Mouse (Mus musculus) cerebellum, adult 11 months (tissue): ENCODE data around the gene Polr2c.
A peak's percentile ranks its signal among the peaks of the same experiment; 100 is the strongest.
"Not testable (repeated sequence)": the region's sequence is repeated elsewhere in the genome, so short reads cannot be mapped to it uniquely, and the experiment has no call there.

ENCODE experiments used
- DNase-seq: peaks from one replicate; pipeline ENCODE4 v3.0.0; 2022

The Polr2c gene

DNA sequence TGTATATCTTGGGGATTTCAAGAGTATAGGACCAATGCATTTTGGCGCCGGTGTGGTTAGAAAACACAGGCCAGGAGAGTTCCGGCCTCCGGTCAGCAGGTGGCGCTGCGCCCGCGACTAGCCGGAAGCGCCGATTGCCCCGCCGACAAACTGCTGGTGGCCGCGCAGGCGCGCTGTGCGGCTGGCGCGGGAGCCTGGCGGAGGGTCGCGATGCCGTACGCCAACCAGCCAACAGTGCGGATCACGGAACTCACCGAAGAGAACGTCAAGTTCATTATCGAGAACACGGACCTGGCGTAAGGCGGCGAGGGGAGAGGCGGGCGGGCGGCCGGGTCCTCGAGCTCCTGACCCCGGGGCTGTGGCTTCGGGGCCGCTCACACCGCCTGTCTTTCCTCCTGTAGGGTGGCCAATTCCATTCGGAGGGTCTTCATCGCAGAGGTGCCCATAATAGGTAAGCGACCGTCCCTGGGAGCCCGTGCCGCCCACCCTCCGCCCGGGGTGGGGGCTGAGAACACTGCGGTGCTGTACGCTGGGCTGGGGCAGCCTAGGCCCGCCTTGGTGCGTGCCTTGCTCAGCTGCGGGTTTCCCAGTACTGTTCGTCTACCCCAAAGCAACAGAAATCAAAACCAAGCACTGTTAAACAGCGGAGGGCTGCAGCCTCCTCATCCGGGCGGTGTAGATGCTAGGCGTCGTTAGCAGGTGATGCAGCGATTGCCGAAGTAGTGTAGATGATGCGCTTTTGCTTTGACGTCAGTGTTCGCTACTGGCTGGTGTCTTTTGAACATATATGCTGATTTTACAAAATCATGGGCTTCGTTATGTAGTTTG is at the start of gene Polr2c:
Polr2c (plus strand) TSS at position 105 of the 828 bp plus-strand sequence.
- DNase-seq, result peak; percentile 92

DNA sequence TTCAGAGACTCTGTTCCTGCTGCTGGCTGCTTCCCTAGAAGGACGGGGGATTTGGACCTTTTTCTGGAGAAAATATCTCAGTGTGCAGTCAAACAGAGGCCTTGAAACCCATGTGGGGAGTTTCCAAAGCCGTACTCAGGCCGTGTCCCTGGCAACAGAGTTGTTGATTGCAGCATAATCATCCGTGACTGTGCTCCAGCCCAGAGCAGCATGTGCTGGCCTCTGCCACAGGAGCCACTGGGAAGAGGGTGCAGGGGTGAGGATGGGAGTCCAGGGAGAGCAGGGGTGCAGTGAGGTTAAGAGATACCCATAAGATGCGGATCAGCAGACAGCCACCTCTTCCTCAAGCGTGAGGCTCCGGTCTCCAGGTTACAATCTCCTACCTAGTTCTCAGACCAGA is 49.7 kb upstream of the Polr2c start:
- no peak for DNase-seq

DNA sequence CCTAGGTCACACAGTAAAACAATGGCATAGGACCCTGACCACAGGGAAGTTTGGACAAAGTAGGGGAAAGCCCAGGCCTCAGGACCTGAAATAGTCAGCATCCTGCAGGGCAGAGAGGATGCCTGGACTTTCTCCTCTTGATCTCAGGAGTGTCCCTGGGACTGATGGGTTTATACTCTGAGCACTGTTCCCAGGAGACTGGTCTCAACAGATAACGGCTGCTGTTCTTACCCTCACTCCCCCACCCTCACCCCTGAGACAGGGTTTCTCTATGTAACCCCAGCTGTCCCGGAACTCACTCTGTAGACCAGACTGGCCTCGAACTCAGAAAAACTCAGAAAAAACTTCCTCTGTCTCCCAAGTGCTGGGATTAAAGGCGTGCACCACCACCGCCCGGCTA is 48.9 kb upstream of the Polr2c start:
- no peak for DNase-seq

DNA sequence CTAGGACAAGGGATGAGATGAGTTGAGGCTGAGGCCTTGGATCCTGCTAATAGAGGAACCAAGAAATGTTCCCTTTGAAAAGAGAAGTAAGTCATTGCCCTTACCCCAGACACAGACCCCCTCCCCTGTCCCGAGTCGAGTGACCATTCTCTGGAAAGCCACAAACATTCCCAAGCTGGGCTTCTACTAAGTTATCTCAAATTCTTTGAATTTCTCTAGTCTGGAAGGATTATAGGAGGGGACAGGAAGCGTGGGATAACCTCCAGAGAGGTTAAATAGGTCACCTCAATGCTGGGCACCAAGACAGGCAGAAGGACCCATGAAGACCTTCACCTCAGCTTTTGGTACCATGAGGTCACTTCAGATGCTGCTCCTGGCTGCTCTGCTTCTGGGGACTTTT is 47.1 kb upstream of the Polr2c start, which contains the start of gene Ccl17:
Ccl17 (plus strand) TSS at position 301 of the 400 bp plus-strand sequence.
- DNase-seq, result no peak

DNA sequence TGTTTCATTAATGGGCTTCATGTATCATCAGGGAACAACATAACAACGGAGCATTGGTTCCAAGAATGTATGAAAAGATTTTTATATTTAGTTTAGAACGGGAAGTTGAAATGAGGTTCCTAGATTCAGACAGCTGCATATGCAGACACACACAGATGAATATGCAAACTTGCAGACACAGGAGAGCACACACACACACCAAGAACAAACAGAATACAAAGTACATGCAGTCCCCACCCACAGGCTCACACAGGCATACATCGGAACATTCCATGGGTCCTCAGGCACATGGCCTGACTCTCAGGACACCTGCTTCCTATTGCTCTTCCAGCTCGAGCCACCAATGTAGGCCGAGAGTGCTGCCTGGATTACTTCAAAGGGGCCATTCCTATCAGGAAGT is 46.4 kb upstream of the Polr2c start:
- no peak for DNase-seq

DNA sequence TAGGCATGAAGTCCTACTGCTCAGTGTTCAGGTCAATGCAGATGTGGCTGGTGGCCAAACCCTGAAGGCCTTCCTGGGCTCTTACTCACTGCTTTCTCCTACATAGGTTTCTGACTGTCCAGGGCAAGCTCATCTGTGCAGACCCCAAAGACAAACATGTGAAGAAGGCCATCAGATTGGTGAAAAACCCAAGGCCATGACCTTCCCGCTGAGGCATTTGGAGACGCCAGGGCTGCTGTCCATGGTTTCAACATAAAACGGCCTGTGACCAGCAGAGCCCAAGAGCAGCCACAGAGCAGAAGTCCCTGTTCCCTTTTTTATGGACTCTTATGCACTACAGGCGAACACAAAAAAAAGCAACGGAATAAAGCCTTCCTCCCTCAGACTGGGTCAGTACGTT is 45.6 kb upstream of the Polr2c start:
- no peak for DNase-seq

DNA sequence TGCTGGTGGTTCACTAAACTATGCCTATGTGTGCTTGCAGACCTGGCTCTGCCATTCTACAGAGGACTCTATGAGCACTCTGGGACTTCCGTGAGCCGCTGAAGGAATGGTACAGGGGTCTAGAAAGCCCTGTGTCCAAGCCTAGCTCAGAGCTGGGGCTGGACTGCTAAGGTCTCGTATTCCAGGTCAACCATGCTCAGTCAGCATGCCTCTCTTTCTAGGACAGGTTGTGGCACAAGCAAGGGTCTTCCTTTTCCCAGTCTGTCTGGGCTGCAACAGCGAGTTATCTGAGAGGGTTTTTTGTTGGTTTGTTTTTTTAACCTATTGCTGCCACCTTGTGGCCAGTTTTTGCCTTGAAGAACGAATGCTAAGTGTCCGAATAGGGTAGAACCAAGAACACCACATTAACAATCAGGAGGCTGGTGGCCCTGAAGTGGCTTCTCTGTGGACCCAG is 44.6 kb upstream of the Polr2c start:
- peak; percentile 85 for DNase-seq

DNA sequence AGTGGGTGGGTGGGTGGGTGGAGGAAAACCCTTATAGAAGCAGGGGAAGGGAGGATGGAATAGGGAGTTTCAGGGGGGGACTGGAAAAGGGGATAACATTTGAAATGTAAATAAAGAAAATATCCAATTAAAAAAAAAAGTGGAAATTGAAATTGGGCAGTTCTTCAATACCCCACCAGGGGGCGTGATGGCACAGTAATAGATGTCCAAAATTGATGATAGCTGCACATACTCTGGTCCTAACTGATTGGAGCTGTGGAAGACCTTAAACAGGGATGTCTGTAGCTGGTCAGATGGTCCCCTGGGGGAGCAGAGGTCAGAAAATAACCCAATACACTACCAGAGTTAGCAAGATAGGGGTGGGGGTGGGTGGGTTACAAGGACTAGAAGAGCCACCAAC is 42.7 kb upstream of the Polr2c start:
- no peak for DNase-seq

DNA sequence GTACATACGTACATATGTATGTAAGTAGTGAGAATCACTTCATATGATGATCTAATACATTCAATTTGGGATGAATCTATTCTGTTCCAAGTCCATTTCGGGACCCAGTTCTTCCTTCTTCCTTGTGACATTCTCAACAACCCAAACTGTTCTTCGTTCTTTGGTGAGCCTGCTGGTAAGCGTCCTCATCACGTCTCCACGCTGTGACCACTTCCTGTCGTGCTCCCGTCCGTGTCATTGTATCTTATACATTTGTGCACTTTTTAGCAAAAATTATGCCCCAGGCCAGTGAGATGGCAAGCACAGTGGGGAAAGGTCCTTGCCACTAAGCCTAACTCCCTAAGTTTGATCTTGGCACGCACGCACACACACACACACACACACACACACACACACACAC is 39.3 kb upstream of the Polr2c start:
- no peak for DNase-seq

DNA sequence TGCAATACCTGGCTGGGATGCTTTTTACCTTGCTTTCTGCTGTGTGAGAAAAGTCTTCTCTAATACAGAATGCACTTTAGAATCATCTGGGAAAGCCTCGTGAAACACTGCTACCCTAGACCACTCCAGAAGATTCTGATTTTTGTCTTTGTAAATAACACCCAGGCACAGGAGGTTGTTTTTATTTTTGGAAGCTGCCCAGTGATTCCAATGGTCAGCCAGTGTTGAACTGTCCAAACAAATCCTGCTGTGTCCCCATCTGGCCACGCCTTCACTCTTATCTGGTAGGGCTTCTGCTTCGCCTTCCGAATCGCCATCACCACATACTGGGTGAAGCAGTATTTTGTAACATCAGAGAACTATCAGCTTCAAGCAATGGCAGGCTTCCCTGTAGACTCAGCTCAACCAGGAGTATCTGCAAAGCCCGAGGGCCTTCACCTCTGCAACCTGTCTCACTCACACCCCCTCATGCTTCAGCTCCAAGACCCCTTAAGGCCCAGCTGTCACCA is 37.5 kb upstream of the Polr2c start:
- no peak for DNase-seq

DNA sequence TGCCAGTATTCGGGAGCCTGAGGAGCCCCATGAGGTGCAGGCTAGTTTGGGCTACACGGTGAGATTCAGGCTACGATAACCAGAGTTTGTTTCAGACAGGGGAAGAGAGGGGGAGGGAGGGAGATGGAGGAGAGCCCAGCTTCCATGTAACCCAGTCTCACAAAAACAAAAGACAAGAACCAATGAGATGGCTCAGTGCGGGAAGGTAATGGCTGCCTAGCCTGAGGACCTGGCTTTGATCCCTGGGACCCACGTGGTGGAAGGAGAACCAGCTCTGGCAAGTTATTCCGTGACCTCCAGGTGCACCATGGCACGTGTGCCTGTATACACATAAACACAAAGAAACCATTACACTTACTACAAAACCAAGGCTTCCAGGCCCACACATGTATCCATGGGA is 36.7 kb upstream of the Polr2c start:
- no peak for DNase-seq

DNA sequence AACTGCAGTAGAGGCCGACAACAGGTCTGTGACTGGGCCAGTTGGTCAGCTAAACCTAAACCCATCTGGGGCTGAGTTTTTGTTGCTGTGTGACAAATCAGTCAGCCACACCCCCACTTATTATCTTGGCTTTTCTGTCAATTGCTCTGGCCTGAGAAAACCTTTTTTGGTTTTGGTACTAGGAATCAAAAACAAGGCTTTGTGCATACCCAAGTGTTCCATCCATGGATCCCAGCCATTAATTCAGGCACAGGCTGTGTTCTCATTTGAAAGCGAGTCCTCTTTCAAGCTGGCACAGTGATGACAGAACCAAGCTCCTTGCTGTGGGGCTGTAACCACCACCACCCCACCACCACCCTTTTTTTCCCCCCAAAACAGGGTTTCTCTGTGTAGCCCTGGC is 35.9 kb upstream of the Polr2c start:
- no peak for DNase-seq

DNA sequence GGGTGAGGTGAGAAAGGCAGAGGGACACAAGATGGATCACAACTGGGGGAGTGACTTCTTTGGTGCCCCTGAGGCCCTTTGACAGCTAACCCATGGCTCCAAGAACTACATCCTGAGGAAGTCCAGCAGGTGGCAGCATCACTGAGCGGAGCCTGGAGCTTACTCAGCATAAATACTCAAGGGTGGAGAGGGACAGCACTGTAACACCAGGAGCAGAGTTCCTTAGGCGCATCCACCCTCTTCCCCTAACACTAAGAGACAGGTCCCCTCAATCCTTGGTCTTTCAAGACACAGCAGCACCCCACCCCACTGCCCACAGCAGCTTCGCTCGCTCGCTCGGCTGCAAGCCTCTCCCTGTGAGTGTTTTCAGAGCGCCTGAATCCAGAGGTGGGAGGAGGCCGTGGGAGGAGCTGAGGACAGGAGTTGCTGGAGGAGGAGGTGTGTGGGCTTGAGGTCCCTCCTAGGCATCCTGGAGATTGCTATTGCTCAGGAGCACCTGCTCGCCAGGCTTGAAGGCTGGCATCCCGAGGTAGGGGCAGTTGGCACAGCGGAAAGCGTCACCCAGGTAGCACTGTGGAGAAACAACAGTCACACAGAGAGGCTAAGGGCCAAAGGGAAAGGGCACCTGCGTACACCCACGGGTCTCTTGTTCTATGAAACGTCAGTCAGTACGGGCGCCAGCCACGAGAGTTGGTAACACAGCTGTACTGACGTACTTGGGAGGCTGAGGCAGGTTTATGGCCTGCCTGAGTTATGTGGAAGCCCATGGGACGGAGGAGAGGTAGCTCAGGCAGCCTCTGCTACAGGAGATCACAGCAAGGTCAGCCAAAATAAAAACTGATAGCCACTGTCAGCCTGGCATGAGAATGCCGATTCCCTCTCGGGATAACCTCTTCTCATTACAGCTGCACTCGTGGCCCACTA is 34.4 kb upstream of the Polr2c start:
- no peak for DNase-seq

DNA sequence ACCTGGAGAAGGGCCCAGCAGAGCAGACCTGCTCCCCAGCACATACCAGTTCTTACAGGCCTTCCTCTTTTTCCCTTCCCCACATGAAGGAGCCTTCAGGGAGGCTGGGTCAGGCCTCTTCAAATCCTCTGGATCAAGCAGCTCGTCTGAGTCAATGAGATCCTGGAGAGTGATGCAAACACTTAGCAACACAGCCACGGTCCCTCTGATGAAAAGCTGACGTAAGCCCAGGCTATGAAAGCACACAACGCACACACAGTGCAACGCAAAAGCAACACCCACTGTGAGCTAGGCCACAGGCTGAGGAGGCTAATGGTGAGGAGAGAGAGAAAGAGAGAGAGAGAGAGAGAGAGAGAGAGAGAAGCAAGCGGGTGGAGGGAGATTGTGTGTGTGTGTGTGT is 32.1 kb upstream of the Polr2c start:
- no peak for DNase-seq

DNA sequence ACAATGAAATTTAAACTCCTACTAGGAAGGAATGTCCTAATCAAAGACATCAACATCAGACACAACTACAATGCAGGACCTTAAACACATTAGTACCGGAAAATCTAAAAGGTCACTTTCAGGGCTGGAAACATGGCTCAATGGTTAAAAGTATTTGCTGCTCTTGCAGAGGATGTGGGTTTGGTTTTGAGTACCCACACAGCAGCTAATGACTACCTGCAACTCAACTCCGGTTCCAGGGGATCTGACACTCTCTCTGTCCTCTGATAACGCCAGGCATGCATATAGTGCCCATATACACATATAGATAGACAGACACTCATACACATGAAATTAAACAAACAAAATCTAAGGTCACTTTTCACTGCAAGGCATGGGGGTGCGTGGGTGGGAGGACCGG is 31.0 kb upstream of the Polr2c start:
- DNase-seq, result no peak

DNA sequence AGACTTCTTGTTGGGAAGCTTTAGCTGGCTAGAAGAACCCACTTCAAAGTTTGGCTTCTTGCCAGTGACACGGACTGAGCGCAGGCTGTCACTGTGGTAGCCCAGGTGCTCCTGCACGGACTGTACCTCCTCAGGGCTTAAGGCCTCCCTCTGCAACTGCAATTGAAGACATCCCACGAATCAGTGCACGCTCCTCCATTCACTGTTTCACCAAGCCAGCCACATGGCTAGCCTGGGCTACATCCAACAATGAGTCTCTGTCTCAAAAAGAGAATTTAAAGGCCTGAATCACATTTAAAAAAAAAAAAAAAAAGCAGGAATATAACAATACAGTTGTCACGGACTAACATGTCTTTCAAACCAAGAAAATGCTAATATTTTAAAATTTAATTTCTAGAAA is 29.0 kb upstream of the Polr2c start:
- no peak for DNase-seq

DNA sequence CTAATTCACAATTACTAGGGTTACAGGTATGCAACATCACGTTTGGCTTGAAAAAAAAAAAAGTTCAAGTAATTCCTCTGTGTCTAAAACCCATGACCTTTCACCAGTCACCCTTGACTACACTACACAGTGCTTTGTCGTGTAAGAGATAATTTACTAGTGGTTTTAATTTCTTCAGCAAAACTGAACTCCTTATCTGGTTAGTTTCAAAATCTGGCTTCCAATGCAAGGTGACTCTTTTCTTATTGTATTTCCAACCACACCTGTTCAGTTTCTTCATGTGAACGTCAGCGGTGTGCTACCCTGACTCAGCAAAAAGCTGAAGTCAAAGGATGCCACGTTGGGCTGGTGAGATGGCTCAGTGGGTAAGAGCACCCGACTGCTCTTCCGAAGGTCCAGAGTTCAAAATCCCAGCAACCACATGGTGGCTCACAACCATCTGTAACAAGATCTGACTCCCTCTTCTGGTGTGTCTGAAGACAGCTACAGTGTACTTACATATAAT is 23.3 kb upstream of the Polr2c start:
- not testable (repeated sequence) for DNase-seq

DNA sequence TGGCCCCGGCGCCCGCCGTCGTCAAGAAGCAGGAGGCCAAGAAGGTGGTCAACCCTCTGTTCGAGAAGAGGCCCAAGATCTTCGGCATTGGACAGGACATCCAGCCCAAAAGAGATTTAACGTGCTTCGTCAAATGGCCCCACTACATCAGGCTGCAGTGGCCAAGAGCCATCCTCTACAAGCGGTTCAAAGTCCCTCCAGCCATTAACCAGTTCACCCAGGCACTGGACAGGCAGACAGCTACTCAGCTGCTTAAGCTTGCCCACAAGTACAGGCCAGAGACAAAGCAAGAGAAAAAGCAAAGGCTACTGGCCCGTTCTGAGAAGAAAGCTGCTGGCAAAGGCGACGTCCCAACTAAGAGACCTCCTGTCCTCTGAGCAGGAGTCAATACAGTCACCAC is 21.5 kb upstream of the Polr2c start:
- not testable (repeated sequence) for DNase-seq

DNA sequence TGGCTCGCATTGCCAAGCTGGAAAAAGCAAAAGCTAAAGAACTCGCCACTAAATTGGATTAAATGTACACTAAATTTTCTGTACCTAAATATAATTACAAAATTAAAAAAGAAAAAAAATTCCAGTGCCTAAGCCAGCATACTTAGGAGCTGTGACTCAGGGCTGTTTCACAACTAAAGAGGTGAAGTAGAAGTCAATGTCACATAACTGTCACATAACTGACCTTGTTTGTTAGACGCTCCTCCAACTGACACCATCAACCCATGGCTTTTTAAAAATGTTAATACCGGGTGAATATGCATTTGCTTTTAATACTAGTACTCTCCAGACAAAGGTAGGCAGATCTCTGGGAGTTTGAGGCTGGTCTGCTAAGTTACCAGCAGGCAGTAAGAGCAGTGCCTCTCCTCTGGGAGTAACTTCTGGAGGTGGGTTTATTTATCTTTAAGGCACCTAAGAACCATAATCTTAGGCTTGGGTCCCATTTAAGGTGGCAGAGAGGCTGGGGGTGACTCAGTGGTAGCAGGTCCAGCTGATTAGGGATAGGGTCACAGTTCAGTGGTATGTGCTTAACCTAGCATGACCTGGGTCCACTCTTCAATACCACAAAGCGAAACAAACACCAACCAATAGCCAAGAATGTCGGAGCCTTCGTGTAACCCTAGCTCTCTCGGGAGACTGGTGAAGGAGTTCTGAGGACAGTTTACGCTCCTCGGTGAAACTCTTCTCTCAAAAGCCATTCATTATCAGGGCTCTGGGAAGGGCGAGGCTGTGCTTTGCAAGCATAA is 20.6 kb upstream of the Polr2c start:
- no peak for DNase-seq

DNA sequence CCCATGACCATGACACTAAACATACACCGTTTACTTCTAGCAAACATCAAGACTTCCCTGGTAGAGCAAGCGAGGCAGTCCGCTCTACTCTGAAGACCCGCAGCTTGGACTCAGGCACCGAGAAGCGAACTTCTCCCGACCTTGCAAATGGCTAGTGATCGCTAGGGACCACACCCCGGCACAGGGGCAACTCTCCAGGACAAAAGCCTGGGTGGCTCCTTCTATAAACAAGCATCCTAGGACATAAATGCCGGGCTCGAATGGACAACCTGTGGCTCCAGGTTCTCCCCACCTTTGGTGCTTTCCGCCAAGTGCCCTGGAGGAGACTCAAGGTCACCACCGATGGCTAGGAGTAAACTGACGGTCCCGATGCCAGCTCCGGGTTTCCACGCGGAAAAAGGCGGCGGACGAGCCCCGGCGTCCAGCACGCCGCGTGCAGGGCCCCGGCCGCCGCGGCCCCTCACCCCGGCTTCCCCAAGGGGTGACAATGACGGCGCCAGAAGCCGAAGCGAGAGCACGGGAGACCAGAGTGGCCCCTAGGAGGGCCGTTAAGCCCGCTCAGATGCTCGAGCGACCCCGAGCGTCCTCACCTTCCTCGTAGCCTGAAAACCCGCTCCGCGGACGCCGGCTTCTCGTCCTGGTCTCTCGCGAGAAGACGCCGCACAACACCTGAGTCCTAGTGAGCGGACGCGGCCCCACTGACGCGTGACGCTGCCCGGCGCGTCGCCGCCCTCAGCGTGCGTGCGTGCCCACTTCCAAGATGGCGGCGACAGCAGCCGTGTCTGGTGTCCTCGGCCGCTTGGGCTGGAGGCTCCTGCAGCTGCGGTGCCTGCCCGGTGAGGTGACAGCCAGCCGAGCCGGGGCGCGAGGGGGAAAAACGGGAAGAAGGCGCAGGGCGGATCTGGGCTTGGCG is 19.3 kb upstream of the Polr2c start, which contains the start of the genes Coq9 and Ciapin1:
Coq9 (plus strand) TSS at position 660 of the 913 bp plus-strand sequence.
Ciapin1 (minus strand) TSS at position 697 of the 913 bp plus-strand sequence.
- DNase-seq, result peak; percentile 93

DNA sequence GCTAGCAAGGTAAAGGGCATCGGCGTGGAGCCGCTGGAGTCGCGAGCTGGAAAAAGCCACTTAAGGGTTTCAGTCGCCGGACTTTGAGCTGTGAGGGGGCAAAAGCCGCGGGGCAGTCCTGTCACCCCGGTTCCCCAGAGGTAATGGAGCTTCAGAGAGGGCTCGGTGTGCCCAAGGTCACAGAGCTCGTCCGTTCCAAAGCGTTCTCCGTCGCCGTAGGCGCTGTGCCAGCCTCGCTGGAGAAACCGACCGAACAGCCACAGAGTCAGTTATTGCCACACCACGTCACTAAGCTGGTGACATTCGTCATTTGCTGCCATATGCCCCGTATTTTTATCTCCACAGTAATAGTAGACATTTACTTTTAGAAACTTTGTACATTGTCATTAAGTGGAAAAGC is 18.6 kb upstream of the Polr2c start:
- DNase-seq, result peak; percentile 76
